Mouse (Mus musculus) R1 (cell line): Measurements from ENCODE around the gene Slc39a11.

Source experiments
- DNase-seq: peaks from one replicate; pipeline ENCODE4 v3.0.0-alpha.2; 2018; ENCODE audit warnings: low read depth, low spot score

The Slc39a11 gene

DNA sequence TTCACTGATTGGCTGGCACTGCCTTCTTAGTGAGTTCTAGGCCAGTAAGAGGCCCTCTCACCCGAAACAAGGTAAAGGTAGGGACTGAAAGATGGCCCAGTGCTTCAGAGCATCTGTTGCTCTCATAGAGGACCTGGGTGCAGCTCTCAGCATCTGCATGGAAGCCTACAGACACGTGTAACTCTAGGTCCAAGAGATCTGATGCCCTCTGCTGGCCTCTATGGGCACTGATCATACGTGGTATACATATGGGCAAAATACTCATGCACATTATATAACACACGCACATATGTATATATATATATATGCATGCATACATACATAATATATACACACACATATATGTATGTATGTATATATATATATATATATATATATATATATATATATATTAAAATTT, 231.9 kb downstream of the Slc39a11 start:
- no peak for DNase-seq

DNA sequence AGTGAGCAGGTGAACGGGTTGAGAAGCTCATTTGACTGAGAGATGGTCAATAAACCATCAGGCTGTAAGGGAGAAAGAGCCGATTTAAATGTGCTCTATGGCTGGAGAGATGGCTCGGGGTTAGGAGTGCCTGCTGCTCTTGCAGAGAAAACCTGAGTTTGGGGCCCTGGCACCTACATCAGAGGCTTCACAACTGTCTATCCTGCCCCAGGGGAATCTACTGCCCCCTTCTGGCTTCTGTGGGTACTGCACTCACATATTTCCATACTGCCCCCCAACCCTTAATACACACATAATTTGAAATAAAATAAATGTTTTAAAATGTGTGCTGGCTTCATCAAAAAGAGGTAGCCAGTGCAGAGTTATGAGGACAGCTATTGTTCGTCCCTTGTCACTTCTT, 237.3 kb downstream of the Slc39a11 start:
- no peak for DNase-seq

DNA sequence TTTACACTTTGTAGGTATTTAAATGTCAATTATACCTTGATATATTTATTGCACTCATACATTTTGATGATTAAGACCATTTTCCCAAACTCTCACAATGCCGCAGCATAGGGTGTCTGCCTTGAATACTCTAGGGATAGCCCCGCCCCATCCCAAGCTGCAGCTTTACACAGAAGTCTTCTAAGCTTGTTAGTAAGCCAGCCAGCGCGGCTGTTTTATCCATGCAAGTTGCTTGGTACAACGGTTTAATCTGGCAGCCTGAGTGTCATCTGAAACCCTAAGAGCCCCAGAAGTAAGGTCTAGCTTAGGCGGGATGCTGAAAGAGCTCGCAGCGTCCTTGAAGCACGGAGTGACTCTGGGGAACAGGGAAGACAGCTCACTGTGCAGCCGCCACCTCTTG, 238.1 kb downstream of the Slc39a11 start:
- no peak for DNase-seq

DNA sequence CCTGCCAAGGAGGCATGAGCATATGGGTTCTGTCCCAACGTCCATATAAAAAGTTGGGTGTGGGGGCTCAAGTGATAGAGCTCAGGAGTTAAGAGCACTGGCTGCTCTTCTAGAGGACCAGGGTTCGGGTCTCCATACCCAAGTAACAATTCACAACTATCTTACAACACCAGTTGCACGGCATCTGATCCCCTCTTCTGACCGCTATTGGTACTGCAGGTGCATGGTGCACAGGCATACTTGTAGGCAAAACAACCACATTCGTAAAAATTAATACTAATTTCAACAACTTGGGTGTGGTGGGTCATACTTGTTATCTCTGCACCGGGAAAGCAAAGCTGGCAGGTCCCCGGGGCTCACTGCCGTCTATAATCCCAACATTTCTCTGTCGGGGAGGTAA, 240.8 kb downstream of the Slc39a11 start:
- DNase-seq = peak; percentile 48

DNA sequence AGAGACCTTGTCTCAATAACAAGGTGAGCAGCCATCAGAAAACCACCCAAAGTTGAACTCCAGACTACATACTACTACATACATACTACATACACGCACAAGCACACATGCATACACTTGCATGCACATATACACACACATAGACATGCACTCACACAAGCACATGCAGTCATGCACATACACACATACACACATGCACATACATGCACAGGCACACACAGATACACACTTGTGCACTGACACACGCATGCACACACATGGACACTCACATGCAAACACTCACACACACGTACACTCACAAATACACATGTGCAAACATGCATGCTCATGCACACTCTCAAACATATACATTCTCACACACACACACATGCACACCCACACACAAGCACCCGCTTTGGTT, 242.4 kb downstream of the Slc39a11 start:
- no peak for DNase-seq

DNA sequence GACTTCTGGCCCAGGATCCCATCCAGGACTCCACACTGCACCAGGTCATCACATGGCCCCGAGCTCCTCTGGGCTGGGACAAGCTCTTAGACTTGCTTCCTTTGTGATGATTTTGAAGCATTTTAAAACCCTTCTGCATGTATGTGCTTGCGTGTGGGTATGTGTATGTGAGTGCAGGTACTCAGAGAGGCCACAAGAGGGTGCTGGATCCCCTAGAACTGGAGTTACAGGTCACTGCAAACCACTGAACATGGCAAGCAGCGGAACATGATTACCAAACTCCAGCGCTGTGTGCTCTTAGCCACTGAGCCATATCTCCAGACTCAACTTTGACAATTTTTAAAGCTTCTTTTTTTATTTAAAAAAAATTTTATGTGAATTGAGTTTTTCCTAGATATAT, 249.0 kb downstream of the Slc39a11 start:
- DNase-seq = peak; percentile 66

DNA sequence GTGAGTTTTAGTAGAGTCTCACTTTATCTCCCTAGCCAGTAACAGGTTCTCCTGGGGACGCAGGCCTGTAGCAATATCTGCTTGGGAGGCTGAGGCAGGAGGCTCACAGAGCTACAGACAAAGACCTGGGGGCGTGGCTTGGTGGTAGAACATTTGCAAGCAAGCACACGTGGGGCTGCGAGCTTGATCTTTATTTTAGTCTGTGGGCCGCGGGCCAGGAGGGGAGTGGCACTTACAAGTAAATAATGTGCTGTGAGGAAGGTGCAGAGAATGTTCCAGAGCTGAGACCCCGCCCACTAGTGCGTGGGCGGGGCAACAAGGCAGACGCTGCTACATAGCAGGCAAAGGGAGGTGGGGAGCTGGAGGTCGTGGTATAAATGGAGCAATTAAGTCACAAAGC, 250.3 kb downstream of the Slc39a11 start:
- DNase-seq = peak; percentile 94

DNA sequence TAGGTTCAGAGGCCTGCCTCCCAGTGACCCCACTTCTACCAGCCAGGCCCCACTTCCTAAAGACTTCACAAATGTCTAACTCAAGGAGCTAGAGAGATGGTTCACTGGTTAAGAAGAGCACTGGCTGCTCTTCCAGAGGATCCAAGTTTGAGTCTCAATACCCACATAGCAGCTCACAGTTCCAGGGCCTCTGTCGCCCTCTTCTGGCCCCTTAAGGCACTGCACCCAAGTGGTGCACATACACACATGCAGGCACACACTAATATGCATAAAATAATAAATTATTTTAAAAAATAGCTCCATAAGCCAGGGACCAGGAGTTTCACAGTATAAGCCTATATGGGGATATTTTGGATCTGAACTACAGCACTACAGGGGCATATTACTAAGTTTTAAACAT, 252.5 kb downstream of the Slc39a11 start:
- DNase-seq = peak; percentile 45

DNA sequence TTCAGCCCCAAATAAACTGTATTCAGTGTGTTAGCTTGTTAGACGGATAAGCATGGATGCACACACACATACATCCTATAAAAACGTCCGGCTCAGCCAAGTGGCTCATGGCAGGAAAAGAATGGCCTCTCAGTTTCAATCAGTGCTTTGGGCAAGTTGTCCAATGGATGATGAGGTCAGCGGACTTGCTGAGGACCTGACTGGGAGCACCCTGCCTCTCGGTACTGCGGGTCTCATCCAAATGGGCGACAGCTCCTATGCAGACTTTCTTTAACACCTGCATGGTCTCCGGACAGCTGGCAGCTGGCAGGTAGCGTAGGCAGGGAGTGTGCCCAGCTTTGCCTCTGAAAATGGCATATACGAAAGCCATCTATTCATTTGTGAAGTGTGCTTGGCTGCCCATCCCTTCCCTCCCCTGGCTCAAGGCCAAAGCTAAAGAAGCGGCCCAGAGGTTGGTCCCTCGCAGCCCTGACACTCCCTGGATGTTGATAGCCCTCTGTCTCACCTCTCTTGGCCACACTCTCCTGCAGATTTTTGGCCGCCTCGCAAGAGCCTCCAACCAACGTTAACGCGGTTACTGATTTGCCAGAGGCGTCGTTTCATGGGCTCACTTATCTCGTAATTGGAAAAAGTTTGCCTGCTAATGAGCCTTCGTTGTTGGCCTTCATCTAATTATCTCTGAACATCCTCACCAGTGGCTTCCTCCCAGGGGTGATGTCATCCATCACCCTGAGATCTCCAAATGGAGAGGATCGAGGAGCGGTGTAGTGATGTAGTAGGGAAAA, 256.3 kb downstream of the Slc39a11 start:
- DNase-seq = no peak

DNA sequence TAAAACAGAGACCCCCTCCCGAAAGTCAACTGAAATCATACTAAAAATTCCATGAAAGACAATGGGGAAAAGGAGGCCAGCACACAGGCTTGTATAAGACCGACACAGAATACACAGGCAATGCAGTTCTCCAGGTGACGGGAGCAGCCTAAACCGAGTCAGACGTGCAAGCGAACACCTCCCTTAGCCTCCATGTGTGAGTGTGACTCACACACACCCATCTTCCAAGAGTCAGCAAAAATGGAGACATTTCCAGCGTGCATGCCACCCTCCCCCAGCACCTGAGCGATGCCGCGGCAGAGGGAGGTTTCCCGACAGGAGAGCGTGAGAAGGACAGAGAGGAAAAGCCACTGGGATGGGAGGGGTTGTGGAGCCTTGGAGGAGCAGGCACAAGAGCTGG, 258.2 kb downstream of the Slc39a11 start:
- DNase-seq = no peak

DNA sequence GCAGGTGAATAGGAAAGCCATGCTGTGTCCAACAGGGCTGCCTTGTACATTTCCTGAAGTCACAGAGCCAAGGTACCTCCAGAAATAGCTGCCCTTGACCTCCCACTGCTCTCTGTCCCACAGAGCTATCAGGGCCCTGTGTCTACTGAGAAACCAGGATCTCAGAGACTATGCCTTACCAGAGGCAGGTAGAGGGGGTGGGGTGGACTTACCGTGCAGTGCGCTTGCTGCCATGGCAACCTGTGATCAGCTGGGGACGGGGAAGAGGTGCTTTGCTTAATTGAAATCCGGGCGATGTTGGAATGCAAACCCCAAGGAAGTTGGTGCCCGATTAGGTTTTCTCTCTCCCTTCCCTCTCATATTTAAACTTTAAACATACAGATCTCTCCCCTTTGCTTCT, 260.2 kb downstream of the Slc39a11 start:
- DNase-seq = peak; percentile 93

DNA sequence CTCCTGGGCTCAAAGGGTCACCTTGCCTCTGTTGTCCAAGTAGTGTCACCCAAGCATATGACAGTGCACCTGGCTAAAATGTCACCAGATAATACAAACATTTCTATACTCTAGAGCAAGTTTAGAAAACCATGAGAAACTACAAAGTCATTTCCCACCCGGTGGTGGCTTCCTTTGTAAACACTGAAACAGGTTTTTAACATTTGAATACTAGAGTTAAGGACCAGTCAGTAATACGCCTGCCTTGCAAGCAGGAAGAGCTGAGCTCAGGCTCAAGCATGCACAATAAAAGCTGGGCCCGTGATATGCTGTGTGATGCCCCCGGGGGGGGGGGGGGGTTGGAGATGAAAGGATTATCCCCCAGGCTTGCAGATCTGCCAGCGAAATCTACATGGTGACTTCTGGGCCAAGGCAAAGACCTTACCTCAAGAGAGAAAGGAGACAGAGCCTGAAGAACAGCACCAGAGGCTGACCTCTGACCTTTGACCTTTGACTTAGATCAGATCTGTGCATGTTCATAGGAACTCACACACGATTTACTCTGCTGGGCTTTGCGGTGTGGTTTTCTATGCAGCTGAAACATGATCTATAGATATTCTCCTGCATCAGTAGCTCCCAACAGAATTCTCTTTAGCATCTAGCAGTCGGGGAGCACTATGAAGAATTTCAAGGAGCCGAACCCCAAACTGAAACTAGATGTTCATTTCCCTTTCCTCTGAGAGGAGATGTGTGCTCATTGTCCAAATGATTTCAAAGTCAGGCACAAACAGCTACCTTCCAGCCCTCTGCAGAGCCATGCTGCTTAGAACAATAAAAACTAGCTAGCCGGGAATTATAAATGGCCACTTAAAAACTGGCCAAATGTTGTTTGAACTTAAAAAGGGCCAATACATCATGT, 267.0 kb downstream of the Slc39a11 start:
- peak; percentile 84 for DNase-seq

DNA sequence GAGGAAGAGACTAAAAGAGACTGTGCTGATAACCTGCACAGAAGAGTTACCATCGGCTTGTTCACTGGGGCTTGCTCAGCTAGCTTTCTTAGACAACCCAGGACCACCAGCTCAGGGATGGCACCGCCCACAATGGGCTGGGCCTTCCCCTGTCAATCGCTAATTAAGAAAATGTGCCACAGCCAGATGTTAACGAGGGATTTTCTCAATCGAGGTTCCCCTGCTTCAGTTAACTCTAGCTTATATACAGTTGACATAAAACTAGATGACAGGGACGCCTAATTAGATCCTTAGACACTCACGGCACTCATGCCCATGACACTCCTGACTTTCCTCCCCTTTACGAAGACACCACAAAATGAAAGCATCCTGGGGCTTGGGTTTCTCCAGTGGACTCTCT, 268.3 kb downstream of the Slc39a11 start:
- no peak for DNase-seq

DNA sequence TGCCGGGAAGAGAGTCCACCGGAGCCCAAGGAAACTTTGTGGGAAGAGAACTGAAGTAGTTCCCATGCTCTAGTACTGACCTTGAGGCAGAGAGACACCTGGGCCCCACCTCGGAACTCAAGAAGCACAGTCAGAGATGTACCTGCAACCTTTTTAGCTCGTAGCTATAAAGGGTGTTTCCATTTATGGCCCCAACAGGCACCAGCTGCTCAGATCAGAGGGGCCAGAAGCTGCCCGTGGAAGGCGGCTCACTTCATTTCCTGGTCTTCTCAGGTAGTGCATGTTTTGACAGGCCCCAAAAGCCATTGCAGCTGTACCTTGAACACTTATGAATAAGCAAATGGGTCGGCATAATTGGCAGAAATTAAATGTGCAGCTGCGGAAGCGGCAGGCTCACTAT, 271.0 kb downstream of the Slc39a11 start:
- DNase-seq = no peak

DNA sequence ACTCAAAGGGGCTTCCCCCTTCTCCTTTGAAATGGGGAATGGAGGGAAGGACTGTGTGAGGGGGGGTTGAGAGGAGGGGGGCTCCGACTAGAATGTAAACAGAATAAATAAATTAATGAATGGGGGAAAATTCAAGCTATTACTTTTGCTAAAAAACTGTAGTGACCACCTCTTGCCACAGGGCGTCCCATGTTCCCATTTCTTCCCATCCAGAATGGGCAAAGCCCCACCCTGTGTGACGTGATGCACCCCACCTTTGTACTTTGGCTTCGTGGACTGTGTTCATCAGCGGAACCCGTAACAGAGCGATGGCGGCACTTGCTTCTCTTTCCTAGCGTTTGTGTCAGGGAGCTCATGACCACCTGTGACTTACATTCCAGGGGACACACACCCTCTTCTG, 273.8 kb downstream of the Slc39a11 start:
- DNase-seq = peak; percentile 37

DNA sequence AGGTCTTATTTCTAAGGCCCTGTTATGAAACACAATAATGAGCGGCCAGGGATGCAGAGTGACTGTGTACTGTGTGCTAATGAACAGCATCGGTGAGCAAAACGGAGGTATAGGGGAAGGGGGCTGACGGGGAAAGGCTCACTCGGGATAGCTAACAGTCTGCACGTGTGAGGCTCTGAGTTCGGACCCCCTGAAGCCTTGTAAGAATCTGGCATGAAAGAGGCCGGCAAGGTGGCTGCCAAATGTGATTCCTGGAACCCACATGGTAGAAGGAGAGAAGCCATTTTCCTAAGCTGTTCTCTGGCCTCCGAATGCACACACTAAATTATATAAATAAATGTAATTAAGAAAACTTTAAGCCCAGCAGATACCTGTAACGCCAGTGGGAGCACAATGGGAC, 276.0 kb downstream of the Slc39a11 start:
- no peak for DNase-seq

DNA sequence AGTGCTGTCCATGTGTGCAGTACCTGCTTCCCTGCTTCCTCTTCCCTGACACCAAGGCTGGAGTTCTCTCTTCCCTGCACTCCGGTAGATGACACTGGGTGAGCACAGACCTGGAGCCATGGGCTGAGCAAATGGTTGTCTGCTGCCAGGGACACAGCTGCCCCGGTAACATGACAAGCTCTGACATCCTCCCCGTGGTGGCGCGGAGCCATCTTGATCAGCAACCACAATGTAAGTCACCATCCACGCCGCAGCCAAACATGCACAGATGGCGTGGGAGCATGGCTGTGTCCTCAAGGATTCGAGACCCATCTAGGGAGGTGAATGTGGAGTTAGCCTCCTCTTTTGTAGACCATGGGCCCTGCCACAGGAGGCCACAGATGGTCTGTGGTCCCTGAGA, 276.5 kb downstream of the Slc39a11 start:
- DNase-seq = no peak

DNA sequence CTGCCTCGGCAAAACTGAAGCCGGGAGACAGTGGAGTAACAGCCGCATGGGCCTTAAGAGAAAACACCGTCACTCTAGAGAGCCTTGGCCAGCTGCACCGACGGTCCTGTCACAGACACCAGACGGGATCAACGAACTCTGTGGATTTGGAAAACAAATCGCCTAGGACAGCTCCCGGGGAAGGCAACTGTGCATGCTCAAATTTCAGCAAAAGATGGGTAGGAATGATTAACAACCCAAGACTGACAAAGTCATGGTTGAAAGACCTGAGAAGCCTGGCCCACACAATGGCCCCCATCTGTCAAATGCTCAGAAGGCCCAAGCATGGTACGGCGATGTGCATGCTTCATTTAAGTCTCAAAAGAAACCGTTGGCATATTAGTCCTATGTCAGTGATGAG, 281.8 kb downstream of the Slc39a11 start:
- DNase-seq = no peak

DNA sequence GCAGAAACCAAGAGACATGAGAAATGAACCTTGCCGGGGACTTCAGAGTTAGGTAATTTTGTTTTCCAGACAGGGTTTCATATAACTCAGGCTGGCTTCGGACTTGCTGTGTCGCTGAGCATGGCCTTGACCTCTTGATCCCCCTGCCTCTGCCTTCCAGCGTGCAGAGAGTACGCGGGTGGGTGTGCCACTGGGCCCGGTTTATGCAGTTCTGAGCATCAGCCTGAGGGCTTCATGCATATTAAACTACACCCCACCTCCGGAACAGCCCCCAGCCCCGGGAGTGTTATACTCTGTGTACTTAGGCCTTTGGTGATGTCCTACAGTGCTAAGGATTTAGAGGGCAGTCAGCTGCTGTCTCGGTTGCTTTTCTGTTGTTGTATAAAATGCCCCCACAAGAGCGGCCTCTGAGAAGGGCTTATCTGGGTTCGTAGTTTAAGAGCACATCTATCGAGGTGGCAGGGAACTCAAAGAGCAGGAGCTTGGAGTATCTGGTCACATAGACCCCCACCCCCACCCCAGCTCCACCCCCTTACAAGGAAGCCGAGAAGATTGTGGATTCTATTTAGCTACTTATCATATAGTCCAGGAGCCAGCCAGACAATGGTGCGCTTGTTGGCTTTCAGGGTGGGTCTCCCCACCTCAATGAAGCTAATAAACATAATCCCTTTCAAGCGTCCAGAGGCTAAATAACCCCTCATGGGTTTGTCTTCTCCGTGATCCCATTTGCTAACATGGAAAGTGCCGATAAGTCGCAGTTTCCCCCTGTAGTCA, 283.4 kb downstream of the Slc39a11 start:
- DNase-seq = peak; percentile 32

DNA sequence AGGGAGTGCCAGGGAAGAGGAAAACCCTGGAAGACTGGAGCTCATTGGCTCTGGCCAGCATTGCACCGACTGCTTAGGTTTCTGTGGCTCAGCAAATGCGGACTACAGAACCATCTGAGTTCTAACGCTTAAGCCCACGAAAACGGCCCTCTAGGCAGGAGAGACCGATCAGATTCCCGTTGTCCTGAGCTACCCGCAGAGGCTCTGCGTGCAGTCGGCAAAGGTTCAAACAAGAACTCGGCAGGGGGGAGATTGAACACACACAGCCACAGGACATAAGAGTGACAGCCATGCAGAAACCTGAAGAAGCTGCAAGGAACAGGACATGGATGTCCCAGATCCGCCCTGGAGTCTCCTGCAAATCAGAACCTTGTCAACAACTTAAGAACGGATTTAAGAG, 286.1 kb downstream of the Slc39a11 start:
- peak; percentile 32 for DNase-seq

DNA sequence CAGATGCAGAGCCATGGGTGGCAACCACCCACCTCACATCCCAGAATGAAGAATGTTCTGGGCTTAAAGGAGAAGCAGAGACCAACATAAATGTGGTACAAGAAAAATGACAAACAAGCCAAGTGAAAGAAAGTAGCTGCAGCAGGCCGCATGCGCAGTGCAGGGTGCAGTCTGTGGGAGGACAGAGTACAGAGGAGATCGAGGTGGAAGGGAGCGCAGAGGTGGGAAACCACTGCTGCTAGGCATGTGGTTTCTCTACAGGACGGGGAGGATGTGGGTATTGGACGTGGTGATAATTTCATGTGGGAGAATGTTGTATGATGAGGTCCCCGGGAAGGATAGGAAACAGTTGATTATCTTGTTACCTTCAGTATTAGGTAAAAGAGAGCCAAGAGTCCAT, 287.3 kb downstream of the Slc39a11 start:
- no peak for DNase-seq
